Mouse (Mus musculus): ENCODE results near the gene Hnrnpl.

GRCm38 (mm10) chr7:28799994-28800393 is 8.3 kb upstream of the Hnrnpl start:
- TF ChIP-seq POLR2A (IDR thresholded peaks at IDR 0.05; ENCODE audit: borderline replicate concordance, low read depth, low read length) (no peak), CTCF (IDR thresholded peaks at IDR 0.05; ENCODE audit: low read depth, low read length) (no peak)

Data from bone marrow macrophage, adult 2 months (primary cell).